ENCODE assay signal across 16 mouse cellular contexts in the genomic region with DNA sequence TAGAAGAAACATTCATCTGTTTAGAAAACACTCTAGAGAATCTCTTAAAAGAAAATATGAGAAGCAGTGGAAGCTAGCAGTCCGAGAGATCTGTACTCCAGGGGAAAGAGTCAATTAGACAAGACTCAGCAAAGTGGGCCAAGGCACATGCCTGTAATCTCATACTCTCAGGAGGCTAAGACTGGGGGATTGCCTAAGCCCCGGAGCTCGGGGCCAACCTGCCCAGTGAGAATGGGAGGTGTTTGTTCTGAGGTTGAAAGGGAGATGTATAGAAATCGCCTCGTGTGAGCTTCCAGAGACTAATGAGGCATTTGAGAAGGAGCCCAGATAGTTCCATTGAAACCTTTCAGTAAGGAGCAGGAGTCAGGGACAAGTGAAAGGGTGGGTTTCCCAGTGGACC.
"Had no signal": no experiment of that assay in that cellular context is flagged by ENCODE, and none has a peak within 500 bp of the region (broad histone marks: within the 10 kb centered on the region; RNA-seq: fewer than 3 reads in every experiment).

No protein-coding gene starts in this region.

- H3K27ac ChIP-seq: layer of hippocampus, adult 2 months; limb, embryonic 12.5 days; liver, embryonic 13.5 days; lung, embryonic 15.5 days; macrophage; midbrain, embryonic 13.5 days; neural tube, embryonic 15.5 days had no signal

- H3K4me3 ChIP-seq: layer of hippocampus, adult 2 months; limb, embryonic 12.5 days; liver, embryonic 13.5 days; lung, embryonic 15.5 days; megakaryocyte, embryonic 14.5 days; midbrain, embryonic 13.5 days; myocyte; neural tube, embryonic 15.5 days had no signal

- DNase-seq: kidney, adult 8-10 months; kidney, postnatal 25 days; liver; liver, embryonic 13.5 days; liver, postnatal 0 days; lung, postnatal 14 days; right cerebral cortex, postnatal 14 days; thymus, postnatal 36 days had no signal
